Mouse (Mus musculus): ENCODE measurements at regions not wholly inside any gene's neighbourhood (a gene's known extent, or its start where the extent isn't known, plus 50 kb on each side); places are given as distances from the start of the nearest gene placed in this dataset.

- TF ChIP-seq POLR2A (IDR thresholded peaks at IDR 0.05; ENCODE audit: low read depth, low read length) (no peak), CTCF (IDR thresholded peaks at IDR 0.05; ENCODE audit: extremely low read depth, insufficient read length, insufficient replicate concordance, low read depth, low read length) (no peak)
These were observed 55.2 kb upstream of the Gm6993 start for GRCm38 (mm10) chr12:31185177-31185932.
